Mouse (Mus musculus) Patski (cell line): Measurements from ENCODE around the gene Erg. TPM values are rescaled to one million over a fixed set of nuclear protein-coding genes. Genes with fewer than 3 reads are reported as not detected.

Experiments used
- ATAC-seq: fragments of 100-300 bp; one replicate; pipeline ENCODE4 v1.8.0; 2021
- CTCF ChIA-PET: fragments of 350-600 bp; sonication (Branson Sonifier 250); formaldehyde crosslinking; loops from one replicate; lab custom pipeline; 2022; ENCODE audit warnings: inconsistent platforms; lab: Charles Lee
- POLR2A ChIA-PET: fragments of 350-600 bp; sonication (Branson Sonifier 250); formaldehyde crosslinking; loops from one replicate; lab custom pipeline; 2022; ENCODE audit warnings: antibody characterized with exemption, inconsistent platforms; lab: Charles Lee
- DNase-seq: peaks from one replicate; pipeline ENCODE4 v3.0.0-alpha.2; 2011; ENCODE audit warnings: low read depth, low spot score
- H3K27me3 ChIP-seq: fragments of 371-371 bp; one replicate; pipeline ENCODE4 v1.5.1; 2021
- CTCF ChIP-seq: fragments of 100-300 bp; IDR thresholded peaks from one replicate; pipeline ENCODE4 v1.5.1; 2021
- in situ Hi-C: fragments of 300-500 bp; cut with MboI; formaldehyde crosslinking; loops from 3 replicates; pipeline ENCODE4 v1.11.1; 2018; ENCODE audit warnings: low pct_unique_long_range_greater_than_20kb, mixed read lengths
- polyA plus RNA-seq: library from polyadenylated mRNA; unstranded; gene quantifications from one replicate; pipeline ENCODE4 v1.2.3, GENCODE M21; 2021

The Erg gene
- polyA plus RNA-seq, 1 experiment from 2014 or later, result not detected

DNA sequence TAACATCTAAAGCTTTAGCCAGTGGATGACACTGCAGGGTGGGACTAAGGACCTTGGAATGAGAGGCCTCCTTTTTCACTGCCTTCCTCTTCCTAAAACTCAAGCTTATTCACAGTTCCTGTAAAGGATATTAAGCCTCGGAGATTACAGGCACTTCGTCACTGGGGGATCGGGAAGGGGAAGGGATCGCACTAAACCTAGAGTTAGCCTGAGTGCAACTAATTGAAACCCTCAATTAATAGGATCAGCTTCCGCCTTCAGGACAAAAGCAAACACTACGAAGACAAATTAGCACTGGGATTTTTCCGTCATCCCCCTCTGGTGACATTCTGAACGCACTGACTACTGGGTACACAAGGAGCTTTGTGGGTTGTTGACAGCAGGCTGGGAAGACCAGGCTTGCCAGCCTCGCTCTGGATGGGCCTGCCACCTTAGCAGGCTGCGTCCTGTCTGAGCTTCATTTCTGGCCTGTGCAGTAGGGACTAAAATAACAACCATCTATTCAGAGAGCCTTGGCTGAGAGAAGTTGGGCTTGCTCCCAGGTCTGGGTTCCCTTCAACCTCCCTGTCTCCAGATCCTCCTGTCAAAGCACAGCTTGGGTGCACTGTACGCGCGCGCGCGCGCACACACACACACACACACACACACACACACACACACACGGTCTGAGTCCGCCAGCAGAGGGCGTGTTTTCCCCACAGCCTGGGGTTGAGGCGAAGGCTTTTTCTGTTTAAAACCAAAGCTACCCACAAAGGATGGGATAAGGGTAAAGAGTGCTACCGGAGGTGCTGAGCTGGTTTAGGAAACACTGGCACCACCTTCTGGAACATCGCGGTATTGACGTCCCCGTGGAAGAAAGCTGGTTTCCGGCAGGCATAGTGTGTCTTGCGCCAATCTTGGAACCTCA lies 245.3 kb downstream of the Erg start:
- TF ChIP-seq CTCF, result peak; percentile 89
- ChIA-PET CTCF (interaction anchor here (0.6 to 3.1 kb wide), 28 partner anchors 10 to 525 kb away, joined by 3 to 38 read pairs (median 4); no protein-coding TSS in a partner anchor), POLR2A (interaction anchor here (0.6 to 0.7 kb wide), 2 partner anchors 130 to 364 kb away, joined by 3 to 4 read pairs; no protein-coding TSS in a partner anchor)
- in situ Hi-C loops, result loop anchor here (5.0 to 10.0 kb wide), 2 partner anchors 144 to 526 kb away; no protein-coding TSS in a partner anchor
- ATAC-seq, result peak; percentile 66
- H3K27me3 ChIP-seq, result no peaks in the 10 kb centered on the region
- DNase-seq, result peak; percentile 34

DNA sequence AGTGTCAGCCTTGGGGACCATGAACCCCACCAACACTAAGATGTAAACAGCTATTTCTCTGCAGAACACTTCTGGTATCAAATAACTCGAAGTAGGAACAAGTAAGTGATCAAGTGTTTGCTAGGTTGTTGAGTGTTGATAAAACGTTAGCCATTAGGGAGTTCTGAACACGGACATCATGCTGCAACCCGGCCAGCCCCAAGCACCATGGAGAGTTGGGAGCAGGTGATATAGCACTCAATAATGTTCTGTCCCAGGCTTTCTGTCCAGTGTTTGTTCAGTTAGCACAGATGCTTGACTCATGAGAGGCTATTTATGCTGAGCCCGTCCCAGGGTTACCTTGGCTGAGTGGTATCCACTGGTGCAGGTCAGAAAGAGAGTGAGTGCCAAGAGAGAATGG lies 254.2 kb downstream of the Erg start:
- TF ChIP-seq CTCF, result no peak
- DNase-seq (no peak), ATAC-seq (no peak)
- H3K27me3 ChIP-seq, result no peaks in the 10 kb centered on the region
- ChIA-PET CTCF (interaction anchor here (1.4 kb wide), 1 partner anchor 9 kb away, joined by 3 read pairs; no protein-coding TSS in a partner anchor), POLR2A (no interaction called here)
- in situ Hi-C loops, result loop anchor here (5.0 kb wide), 1 partner anchor 45 kb away; no protein-coding TSS in a partner anchor

DNA sequence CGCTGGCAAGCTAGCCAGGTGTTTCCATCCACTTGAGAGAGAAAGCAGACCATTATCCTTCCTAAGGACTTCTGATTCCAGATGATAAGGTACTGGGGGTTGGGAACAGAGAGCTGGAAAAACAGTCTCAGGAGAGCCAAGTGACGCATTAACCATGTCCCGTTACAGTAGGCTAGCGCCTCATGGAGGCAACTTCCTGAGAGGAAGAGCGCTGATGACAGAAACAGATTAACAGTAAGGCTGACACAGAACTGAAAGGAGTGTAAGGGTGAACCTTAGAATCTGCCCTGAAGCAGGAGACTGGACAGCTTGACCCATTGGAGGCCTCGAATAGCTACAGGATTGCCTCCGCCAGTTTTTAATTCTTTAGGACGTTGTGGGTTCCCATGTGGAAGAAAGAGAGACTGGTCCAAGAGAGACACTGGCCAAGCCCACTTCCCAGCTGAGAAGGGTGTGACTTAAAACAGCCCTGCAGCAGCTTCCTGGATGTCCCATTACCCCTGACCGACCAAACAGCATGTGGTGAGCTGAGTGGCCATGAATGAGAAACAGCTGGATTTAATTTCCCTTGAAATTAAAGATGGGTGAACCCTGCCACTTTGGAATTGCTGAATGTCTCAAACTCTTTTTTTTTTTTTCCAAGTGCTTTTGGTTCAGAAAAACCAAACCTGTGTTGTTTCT lies 264.3 kb downstream of the Erg start:
- DNase-seq (no peak), ATAC-seq (no peak)
- ChIA-PET CTCF (interaction anchor here (1.0 to 1.1 kb wide), 2 partner anchors 20 to 25 kb away, joined by 3 read pairs; no protein-coding TSS in a partner anchor), POLR2A (no interaction called here)
- in situ Hi-C loops, result no loop called here
- H3K27me3 ChIP-seq, result no peaks in the 10 kb centered on the region
- TF ChIP-seq CTCF, result no peak

Other genes starting within 250 kb of the Erg start
- gene Ets2, start 115.5 kb upstream of the Erg start, polyA plus RNA-seq, result 37.0 TPM